Mouse (Mus musculus) neural tube, embryonic 11.5 days (tissue): Measurements from ENCODE around the gene Ear10. TPM values are rescaled to one million over a fixed set of nuclear protein-coding genes. Genes with fewer than 3 reads are reported as not detected.

Experiments used
- polyA plus RNA-seq: library from polyadenylated mRNA; unstranded; fragments of >200 nt; fragmentation: Nextera tagmentation; extraction: Ambion mirVana; gene quantifications from 2 replicates; pipeline ENCODE4 v1.2.1, GENCODE M21; 2014

Gene Ear10
- polyA plus RNA-seq, 1 experiment from 2014 or later, result not detected

Other genes starting within 250 kb of the Ear10 start
- not detected in 2 replicates for gene Gm8165, start 246.4 kb downstream of the Ear10 start, polyA plus RNA-seq
- 2.1 and 2.7 TPM in 2 replicates for gene Gm7324, start 225.7 kb downstream of the Ear10 start, polyA plus RNA-seq
- gene Gm16506, start 196.1 kb downstream of the Ear10 start, polyA plus RNA-seq, result not detected in 2 replicates
- gene Gm6526, start 175.7 kb downstream of the Ear10 start, polyA plus RNA-seq, result not detected in 2 replicates
- not detected in 2 replicates for gene Gm8180, start 138.8 kb downstream of the Ear10 start, polyA plus RNA-seq
- gene Ear1, start 48.0 kb downstream of the Ear10 start, polyA plus RNA-seq, result not detected in 2 replicates
- 6.7 and 7.4 TPM in 2 replicates for gene Gm8113, start 1.8 kb upstream of the Ear10 start, polyA plus RNA-seq
- not detected in 2 replicates for gene Ang5, start 33.5 kb upstream of the Ear10 start, polyA plus RNA-seq
- gene Ang6, start 78.7 kb upstream of the Ear10 start, polyA plus RNA-seq, result not detected in 2 replicates
- gene Ear2, start 179.1 kb upstream of the Ear10 start, polyA plus RNA-seq, result not detected in 2 replicates
- not detected in 2 replicates for gene Gm3327, start 200.3 kb upstream of the Ear10 start, polyA plus RNA-seq